Mouse (Mus musculus): ENCODE results near the gene Rbpjl. TPM values are rescaled to one million over a fixed set of nuclear protein-coding genes. Genes with fewer than 3 reads are reported as not detected.
A peak's percentile ranks its signal among the peaks of the same experiment; 100 is the strongest.

Gene Rbpjl
- total RNA-seq, 4 experiments from 2014 or later, result 0.17 to 0.77 (median 0.31) TPM

- DNase-seq (ENCODE audit: low spot score in 2 of 2), result peak; percentile 57 to 89
Measured at GRCm38 (mm10) chr2:164389499-164389898, 13.4 kb upstream of the Rbpjl start.

- DNase-seq (ENCODE audit: low spot score in 2 of 2), result no peak
Measured at GRCm38 (mm10) chr2:164393126-164393525, 9.8 kb upstream of the Rbpjl start.

GRCm38 (mm10) chr2:164396076-164396475 is 6.9 kb upstream of the Rbpjl start:
- no peak for DNase-seq (ENCODE audit: low spot score in 2 of 2)

- DNase-seq (ENCODE audit: low spot score in 2 of 2), result no peak
Measured at GRCm38 (mm10) chr2:164396911-164397310, 6.0 kb upstream of the Rbpjl start.

- no peak for DNase-seq (ENCODE audit: low spot score in 2 of 2)
Measured at GRCm38 (mm10) chr2:164403396-164404081, 598 bp downstream of the Rbpjl start.

GRCm38 (mm10) chr2:164404082-164404990 is 1.4 kb downstream of the Rbpjl start:
- DNase-seq (ENCODE audit: low spot score in 2 of 2), result no peak

- DNase-seq (ENCODE audit: low spot score in 2 of 2), result no peak
Measured at GRCm38 (mm10) chr2:164405060-164405459, 2.1 kb downstream of the Rbpjl start, which contains the start of gene Matn4. Matn4 (minus strand) TSS chr2:164405160.

- DNase-seq (ENCODE audit: low spot score in 2 of 2), result no peak
Measured at GRCm38 (mm10) chr2:164405519-164405918, 2.6 kb downstream of the Rbpjl start.

- DNase-seq (ENCODE audit: low spot score in 2 of 2), result peak in 1 of 2 experiments; percentile 50
Measured at GRCm38 (mm10) chr2:164407708-164408107, 4.8 kb downstream of the Rbpjl start.

- DNase-seq (ENCODE audit: low spot score in 2 of 2), result no peak
Measured at GRCm38 (mm10) chr2:164414167-164414566, 11.2 kb downstream of the Rbpjl start.

GRCm38 (mm10) chr2:164414581-164414980 is 11.6 kb downstream of the Rbpjl start:
- no peak for DNase-seq (ENCODE audit: low spot score in 2 of 2)

- no peak for DNase-seq (ENCODE audit: low spot score in 2 of 2)
Measured at GRCm38 (mm10) chr2:164417198-164417597, 14.3 kb downstream of the Rbpjl start.

- DNase-seq (ENCODE audit: low spot score in 2 of 2), result no peak
Measured at GRCm38 (mm10) chr2:164418308-164418875, 15.5 kb downstream of the Rbpjl start.

GRCm38 (mm10) chr2:164419489-164419888 is 16.5 kb downstream of the Rbpjl start:
- DNase-seq (ENCODE audit: low spot score in 2 of 2), result no peak

- no peak for DNase-seq (ENCODE audit: low spot score in 2 of 2)
Measured at GRCm38 (mm10) chr2:164421306-164421705, 18.4 kb downstream of the Rbpjl start.

GRCm38 (mm10) chr2:164421979-164422378 is 19.0 kb downstream of the Rbpjl start:
- DNase-seq (ENCODE audit: low spot score in 2 of 2), result no peak

- no peak for DNase-seq (ENCODE audit: low spot score in 2 of 2)
Measured at GRCm38 (mm10) chr2:164422675-164423393, 19.9 kb downstream of the Rbpjl start.

GRCm38 (mm10) chr2:164423464-164423863 is 20.5 kb downstream of the Rbpjl start:
- peak in 1 of 2 experiments; percentile 41 for DNase-seq (ENCODE audit: low spot score in 2 of 2)

GRCm38 (mm10) chr2:164424406-164424805 is 21.5 kb downstream of the Rbpjl start:
- no peak for DNase-seq (ENCODE audit: low spot score in 2 of 2)

GRCm38 (mm10) chr2:164425401-164425800 is 22.5 kb downstream of the Rbpjl start:
- no peak for DNase-seq (ENCODE audit: low spot score in 2 of 2)

GRCm38 (mm10) chr2:164426121-164426520 is 23.2 kb downstream of the Rbpjl start:
- DNase-seq (ENCODE audit: low spot score in 2 of 2), result no peak
